Mouse (Mus musculus): Measurements from ENCODE around the gene Arfip1. TPM values are rescaled to one million over a fixed set of nuclear protein-coding genes. Genes with fewer than 3 reads are reported as not detected.

Gene Arfip1
- polyA plus RNA-seq, 1 experiment from 2014 or later = 49.3 TPM

DNA sequence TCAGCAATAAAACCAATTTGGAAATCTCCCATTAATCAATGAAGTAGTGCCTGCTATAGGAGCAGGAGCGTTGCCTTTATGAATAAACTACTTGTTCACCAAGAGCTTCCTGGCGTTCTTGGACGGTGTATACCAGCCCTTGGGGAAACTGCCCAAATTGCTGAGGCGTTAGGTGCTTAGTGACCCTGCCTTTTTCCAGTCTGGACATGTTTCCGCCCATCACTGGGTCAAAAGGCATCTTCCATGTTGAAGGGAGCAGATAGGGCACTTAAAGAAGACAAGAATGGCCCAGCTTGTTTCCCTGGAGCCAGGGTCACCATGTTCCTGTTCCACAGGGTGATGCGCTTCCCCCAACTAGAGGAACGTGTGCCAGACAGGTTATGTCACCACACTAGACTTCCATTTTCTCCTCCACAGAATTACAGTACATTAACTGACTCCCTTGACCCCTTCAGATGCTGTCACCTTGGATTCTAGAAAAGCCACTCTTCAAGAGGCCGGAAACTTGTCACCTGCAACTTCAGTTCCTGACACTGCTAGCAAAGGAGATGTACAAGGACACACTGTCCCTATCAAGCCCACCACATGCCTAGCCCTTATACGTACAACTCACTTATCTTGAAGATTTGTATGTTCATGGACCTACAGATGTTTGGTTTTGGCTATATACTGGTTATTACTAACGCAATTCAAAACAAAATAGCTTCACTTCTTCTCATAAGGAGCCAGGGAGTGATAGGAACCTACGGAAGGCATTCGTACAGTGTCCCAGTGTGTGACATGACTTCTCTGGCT, 107.2 kb downstream of the Arfip1 start:
- no peak overlapping the region for H3K27ac ChIP-seq (ENCODE audit: poor library complexity, severe bottlenecking)
- H3K4me3 ChIP-seq = no peak overlapping the region
- H3K9me3 ChIP-seq (replicated peaks) = no peaks in the 10 kb centered on the region
- peaks cover 26% of the 10 kb centered on the region; the same call in 1 of the 2 replicates for H3K4me1 ChIP-seq (replicated peaks)
- H3K9ac ChIP-seq = no peak overlapping the region
- H3K36me3 ChIP-seq = no peaks in the 10 kb centered on the region
- H3K4me2 ChIP-seq = no peak overlapping the region
- no peak for ATAC-seq (ENCODE audit: insufficient number of reproducible peaks, low FRiP score)
- WGBS = 77% methylated on average over 12 of the region's 12 CpGs
- peaks cover 79% of the 10 kb centered on the region for H3K27me3 ChIP-seq (replicated peaks)

DNA sequence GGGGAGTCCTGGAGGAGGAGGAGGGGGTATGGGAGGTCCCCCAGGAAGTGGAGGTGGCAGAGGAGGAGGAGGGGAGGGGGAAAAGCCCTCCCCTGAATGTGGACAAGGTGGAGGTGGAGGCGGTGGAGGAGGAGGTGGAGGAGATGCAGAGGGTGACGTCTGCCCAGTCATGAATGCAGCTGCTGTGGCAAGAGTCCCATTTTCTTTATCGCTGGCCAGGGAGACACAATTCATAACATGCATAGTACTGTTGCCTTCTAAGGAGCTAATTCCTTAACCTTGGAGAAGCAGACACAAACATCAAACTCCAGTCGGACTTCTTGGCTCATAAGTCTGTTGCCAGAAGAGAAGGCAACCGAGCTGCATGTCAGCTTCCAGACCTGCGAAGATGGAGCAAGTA, 108.0 kb downstream of the Arfip1 start:
- Histone ChIP-seq H3K27me3 (replicated peaks) (peaks cover 81% of the 10 kb centered on the region), H3K9ac (no peak overlapping the region), H3K9me3 (replicated peaks) (no peaks in the 10 kb centered on the region), H3K4me1 (replicated peaks) (peaks cover 20% of the 10 kb centered on the region; the same call in 1 of the 2 replicates), H3K4me2 (no peak overlapping the region), H3K4me3 (no peak overlapping the region), H3K27ac (ENCODE audit: poor library complexity, severe bottlenecking) (no peak overlapping the region), H3K36me3 (no peaks in the 10 kb centered on the region)
- 77% methylated on average over 6 of the region's 6 CpGs for WGBS
- no peak for ATAC-seq (ENCODE audit: insufficient number of reproducible peaks, low FRiP score)

DNA sequence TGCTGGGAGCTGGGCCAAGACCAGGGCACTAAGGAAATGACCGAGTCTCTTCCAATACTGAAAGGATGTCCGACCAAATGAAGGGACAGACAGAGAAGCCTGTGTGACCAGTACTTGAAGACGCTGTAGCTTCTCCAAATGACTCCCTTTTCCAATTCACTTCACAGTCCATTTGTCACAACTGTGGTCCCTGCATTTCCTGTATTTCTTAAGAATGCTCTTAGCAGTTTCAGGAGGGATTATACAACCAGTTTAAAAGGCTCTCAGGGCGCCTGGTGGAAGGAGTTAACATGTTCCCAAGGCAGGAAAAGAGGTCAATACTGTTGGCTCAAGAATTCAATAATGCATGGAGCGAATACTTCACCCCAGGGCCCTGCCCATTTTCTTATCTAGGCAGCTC, 109.5 kb downstream of the Arfip1 start:
- no peak for ATAC-seq (ENCODE audit: insufficient number of reproducible peaks, low FRiP score)
- Histone ChIP-seq H3K9ac (no peak overlapping the region), H3K27ac (ENCODE audit: poor library complexity, severe bottlenecking) (no peak overlapping the region), H3K9me3 (replicated peaks) (no peaks in the 10 kb centered on the region), H3K27me3 (replicated peaks) (peaks cover 80% of the 10 kb centered on the region), H3K4me1 (replicated peaks) (peaks cover 16% of the 10 kb centered on the region), H3K36me3 (no peaks in the 10 kb centered on the region), H3K4me3 (no peak overlapping the region), H3K4me2 (peak overlapping the region; percentile 30; the same call in 1 of the 2 replicates)
- 65% methylated on average over 5 of the region's 5 CpGs for WGBS

DNA sequence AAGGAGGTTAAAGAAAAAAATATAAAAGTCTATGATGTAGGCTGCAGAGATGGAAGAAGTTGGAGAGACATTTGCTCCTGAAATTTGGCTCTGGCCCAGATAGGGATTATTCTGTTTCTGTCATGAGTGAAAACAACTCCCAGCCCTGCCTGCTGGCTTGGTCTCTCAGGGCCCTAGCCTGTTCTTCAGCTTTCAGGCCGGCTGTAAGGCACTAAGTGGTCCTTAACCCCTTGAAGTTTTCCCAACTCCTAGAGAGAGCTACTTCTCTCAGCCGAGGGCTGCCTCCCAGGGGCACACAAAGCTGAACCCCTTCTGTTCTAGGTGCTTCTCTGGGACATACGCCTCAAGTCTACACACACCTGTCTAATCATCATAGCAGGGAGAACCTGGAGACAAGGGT, 109.9 kb downstream of the Arfip1 start:
- 44% methylated on average over 3 of the region's 3 CpGs for WGBS
- H3K27me3 ChIP-seq (replicated peaks) = peaks cover 80% of the 10 kb centered on the region
- peak overlapping the region; percentile 30; the same call in 1 of the 2 replicates for H3K4me2 ChIP-seq
- H3K4me3 ChIP-seq = no peak overlapping the region
- peaks cover 21% of the 10 kb centered on the region for H3K4me1 ChIP-seq (replicated peaks)
- H3K9me3 ChIP-seq (replicated peaks) = no peaks in the 10 kb centered on the region
- no peak overlapping the region for H3K9ac ChIP-seq
- ATAC-seq (ENCODE audit: insufficient number of reproducible peaks, low FRiP score) = no peak
- H3K27ac ChIP-seq (ENCODE audit: poor library complexity, severe bottlenecking) = peak overlapping the region; percentile 8; the same call in 1 of the 2 replicates
- H3K36me3 ChIP-seq = no peaks in the 10 kb centered on the region

DNA sequence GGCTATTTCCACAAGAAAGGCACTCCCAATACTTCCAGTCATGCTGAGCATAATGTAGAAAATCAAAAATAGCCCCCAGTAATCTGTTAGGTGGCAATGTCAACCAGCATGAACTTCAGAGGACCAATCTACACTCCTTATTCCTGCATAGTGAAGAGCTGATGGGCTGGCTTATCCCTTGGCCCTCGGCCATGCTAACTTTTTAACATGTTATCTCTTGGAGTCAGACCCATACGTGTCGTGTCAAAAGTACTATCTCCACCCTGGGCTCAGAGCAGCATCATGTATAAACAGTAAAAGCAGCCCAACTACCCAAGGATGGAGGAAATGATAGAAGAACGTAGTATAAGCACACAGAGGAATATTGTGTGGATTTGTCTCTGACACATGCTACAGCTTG, 111.3 kb downstream of the Arfip1 start:
- H3K4me1 ChIP-seq (replicated peaks) = peaks cover 24% of the 10 kb centered on the region
- peak; percentile 87 for ATAC-seq (ENCODE audit: insufficient number of reproducible peaks, low FRiP score)
- 46% methylated on average over 4 of the region's 4 CpGs for WGBS
- no peak overlapping the region for H3K4me2 ChIP-seq
- H3K9me3 ChIP-seq (replicated peaks) = no peaks in the 10 kb centered on the region
- H3K27ac ChIP-seq (ENCODE audit: poor library complexity, severe bottlenecking) = 0 out of 2 replicates have a peak overlapping the region, but pooled peaks have one; percentile 30
- peaks cover 69% of the 10 kb centered on the region for H3K27me3 ChIP-seq (replicated peaks)
- H3K9ac ChIP-seq = no peak overlapping the region
- no peaks in the 10 kb centered on the region for H3K36me3 ChIP-seq
- H3K4me3 ChIP-seq = no peak overlapping the region

DNA sequence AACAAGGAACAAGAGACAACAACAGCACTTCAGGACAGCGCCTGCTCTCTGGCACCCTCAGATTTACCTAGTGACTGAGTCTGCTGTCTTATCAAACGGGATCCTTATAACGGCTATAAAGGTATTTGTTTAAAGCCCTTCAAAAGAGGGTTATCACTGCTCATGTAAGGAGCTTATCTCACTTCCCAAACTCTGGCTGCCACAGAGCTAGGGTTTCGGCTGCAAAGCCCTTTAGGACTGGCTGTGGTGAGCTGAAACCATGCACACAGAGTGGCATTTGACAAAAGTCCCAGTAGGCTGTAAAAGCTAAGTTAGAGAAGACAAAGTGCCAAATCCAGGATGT, 114.3 kb downstream of the Arfip1 start:
- ATAC-seq (ENCODE audit: insufficient number of reproducible peaks, low FRiP score) = peak; percentile 17; the same call in 1 of the 2 replicates
- peak overlapping the region; percentile 34 for H3K4me2 ChIP-seq
- H3K4me1 ChIP-seq (replicated peaks) = peaks cover 19% of the 10 kb centered on the region
- H3K27me3 ChIP-seq (replicated peaks) = peaks cover 59% of the 10 kb centered on the region
- WGBS = 11% methylated on average over 4 of the region's 4 CpGs
- no peaks in the 10 kb centered on the region for H3K36me3 ChIP-seq
- no peak overlapping the region; the same call in 1 of the 2 replicates for H3K27ac ChIP-seq (ENCODE audit: poor library complexity, severe bottlenecking)
- no peaks in the 10 kb centered on the region for H3K9me3 ChIP-seq (replicated peaks)
- no peak overlapping the region for H3K4me3 ChIP-seq
- H3K9ac ChIP-seq = no peak overlapping the region

DNA sequence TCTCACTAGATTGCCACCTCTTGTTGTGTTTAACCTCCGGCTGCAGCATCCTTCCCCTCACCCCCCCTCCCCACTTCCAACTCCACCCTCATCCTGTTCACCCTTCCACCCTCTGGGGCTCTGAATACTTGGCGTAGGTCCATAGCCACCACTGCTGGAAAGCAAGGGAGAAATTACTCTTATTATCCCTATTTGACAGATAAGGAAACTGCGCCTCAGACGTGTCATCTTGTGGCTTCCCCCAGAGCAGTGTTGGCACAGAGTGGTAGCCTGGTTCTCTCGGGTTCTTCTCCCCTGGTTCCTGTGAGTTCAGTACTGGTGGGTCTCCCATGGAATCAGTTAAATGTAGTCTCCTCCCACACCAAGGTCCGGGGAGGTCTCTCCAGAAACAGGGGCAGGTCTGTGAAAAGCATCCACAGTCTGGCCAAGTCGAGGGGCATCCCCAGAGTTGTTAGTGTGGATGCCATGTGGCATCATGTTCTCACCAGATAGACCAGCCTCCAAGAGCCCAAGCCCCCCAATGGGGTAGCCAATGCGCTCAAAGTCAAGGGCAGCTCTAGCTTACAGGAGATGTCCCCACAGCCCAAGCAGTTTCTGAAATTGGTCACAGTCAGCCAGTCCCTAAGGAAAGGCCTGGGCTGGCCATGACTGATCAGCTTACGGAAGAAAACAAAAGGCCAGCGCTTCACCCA, 114.9 kb downstream of the Arfip1 start:
- Histone ChIP-seq H3K4me1 (replicated peaks) (peaks cover 19% of the 10 kb centered on the region), H3K27ac (ENCODE audit: poor library complexity, severe bottlenecking) (no peak overlapping the region; the same call in 1 of the 2 replicates), H3K27me3 (replicated peaks) (peaks cover 55% of the 10 kb centered on the region), H3K36me3 (no peaks in the 10 kb centered on the region), H3K4me3 (no peak overlapping the region), H3K9ac (no peak overlapping the region), H3K4me2 (peak overlapping the region; percentile 34), H3K9me3 (replicated peaks) (no peaks in the 10 kb centered on the region)
- WGBS = 48% methylated on average over 10 of the region's 10 CpGs
- ATAC-seq (ENCODE audit: insufficient number of reproducible peaks, low FRiP score) = no peak

DNA sequence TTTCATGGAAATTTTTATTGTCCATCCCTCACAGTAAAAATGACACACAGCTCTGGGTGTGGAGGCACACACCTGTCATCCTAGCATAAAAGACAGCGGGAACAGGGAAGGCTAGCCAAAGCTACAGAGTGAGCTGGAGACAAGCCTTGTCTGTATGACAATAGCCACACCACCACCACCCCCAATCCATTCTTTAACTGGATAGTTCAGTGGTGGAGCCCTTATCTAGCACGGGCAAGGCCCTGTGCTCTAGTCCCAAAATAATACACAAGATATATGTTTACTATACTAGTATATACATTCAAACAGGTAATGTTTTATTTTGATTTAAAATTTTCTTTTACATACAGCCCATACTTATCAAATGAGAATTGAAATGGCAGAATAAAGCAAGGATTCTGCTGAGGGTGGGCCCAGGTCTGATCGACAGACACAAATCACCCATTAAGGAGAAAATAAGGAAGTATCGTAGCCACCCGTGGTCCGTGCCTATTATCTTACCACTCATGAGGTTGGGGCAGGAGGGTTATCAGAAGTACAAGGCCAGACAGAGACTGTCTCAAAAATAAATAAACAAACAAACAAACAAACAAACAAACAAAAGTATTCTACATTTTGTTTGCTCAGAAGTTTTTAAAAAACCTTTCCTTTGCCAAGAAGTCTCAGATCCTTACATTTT, 116.5 kb downstream of the Arfip1 start:
- Histone ChIP-seq H3K36me3 (no peaks in the 10 kb centered on the region), H3K27me3 (replicated peaks) (peaks cover 47% of the 10 kb centered on the region), H3K9ac (no peak overlapping the region), H3K27ac (ENCODE audit: poor library complexity, severe bottlenecking) (no peak overlapping the region), H3K9me3 (replicated peaks) (no peaks in the 10 kb centered on the region), H3K4me2 (no peak overlapping the region), H3K4me1 (replicated peaks) (peaks cover 28% of the 10 kb centered on the region), H3K4me3 (no peak overlapping the region)
- ATAC-seq (ENCODE audit: insufficient number of reproducible peaks, low FRiP score) = peak; percentile 52; the same call in 1 of the 2 replicates
- WGBS = 45% methylated on average over 6 of the region's 6 CpGs

DNA sequence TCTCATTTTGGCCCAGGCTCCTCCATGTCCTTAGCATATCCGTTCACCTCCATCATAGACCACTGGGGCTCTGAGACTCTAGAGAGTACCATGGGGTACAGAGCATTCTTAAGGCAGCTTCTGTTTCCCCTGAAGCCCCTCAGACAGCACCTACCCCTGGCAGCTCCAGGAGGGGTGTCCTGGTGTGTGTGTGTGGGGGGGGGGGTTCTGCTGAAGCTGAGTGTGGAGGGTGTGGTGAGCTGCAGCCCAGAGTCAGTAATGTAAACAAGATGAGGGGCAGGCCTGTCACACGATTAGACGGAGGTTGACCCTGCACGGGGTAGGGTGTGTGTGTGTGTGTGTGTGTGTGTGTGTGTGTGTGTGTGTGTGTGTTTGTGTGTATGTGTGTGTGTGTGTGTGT, 120.7 kb downstream of the Arfip1 start:
- Histone ChIP-seq H3K9ac (no peak overlapping the region), H3K9me3 (replicated peaks) (no peaks in the 10 kb centered on the region), H3K27ac (ENCODE audit: poor library complexity, severe bottlenecking) (peak overlapping the region; percentile 43), H3K4me2 (0 out of 2 replicates have a peak overlapping the region, but pooled peaks have one; percentile 38), H3K4me1 (replicated peaks) (peaks cover 21% of the 10 kb centered on the region), H3K36me3 (no peaks in the 10 kb centered on the region), H3K4me3 (no peak overlapping the region), H3K27me3 (replicated peaks) (peaks cover 40% of the 10 kb centered on the region)
- ATAC-seq (ENCODE audit: insufficient number of reproducible peaks, low FRiP score) = peak; percentile 79
- 19% methylated on average over 4 of the region's 4 CpGs for WGBS

DNA sequence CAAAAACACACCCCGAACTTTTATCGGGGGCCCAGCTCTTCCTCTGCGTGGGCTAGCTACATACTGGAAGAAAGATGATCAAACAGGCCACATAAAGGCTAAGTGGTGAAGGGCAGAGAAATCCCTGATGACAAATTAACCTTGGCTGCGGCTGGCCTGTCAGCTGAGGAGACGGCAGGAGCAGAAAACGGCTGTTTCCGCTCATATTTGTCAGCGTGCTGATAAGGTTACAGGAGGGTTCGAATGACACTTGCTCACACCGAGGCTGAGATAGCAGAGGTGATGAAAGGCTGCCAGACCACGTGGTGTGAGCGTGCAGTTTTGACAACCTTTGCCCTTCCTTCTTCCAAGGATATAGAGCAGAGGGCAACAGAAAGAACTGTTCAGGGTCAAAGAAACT, 121.5 kb downstream of the Arfip1 start:
- H3K9me3 ChIP-seq (replicated peaks) = no peaks in the 10 kb centered on the region
- peaks cover 24% of the 10 kb centered on the region for H3K4me1 ChIP-seq (replicated peaks)
- ATAC-seq (ENCODE audit: insufficient number of reproducible peaks, low FRiP score) = peak; percentile 89
- WGBS = under 1% methylated on average over 12 of the region's 12 CpGs
- H3K9ac ChIP-seq = 0 out of 2 replicates have a peak overlapping the region, but pooled peaks have one; percentile 9
- H3K4me3 ChIP-seq = no peak overlapping the region
- no peaks in the 10 kb centered on the region for H3K36me3 ChIP-seq
- peak overlapping the region; percentile 43 for H3K27ac ChIP-seq (ENCODE audit: poor library complexity, severe bottlenecking)
- peak overlapping the region; percentile 38 for H3K4me2 ChIP-seq
- peaks cover 40% of the 10 kb centered on the region for H3K27me3 ChIP-seq (replicated peaks)

DNA sequence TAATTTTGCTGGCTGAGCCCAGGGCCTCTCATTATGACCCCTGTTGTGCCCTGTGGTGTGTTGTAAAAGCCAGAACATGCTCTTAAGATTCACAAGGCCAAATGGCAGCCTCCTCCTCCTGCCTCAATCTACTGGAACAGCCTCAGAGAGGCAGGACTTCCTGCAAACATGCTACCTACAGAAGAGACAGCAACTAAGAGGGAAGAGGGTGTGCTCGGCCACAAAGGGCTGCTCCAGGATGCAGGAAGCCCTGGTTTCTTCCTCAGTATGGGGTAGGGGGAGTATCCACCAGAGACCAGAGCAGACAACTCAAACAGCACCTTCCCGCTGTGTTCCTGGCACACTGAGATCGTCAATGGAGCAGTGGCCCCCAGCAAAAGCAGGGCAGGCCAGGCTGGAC, 121.9 kb downstream of the Arfip1 start:
- 17% methylated on average over 3 of the region's 3 CpGs for WGBS
- Histone ChIP-seq H3K4me2 (peak overlapping the region; percentile 38), H3K27ac (ENCODE audit: poor library complexity, severe bottlenecking) (peak overlapping the region; percentile 27), H3K27me3 (replicated peaks) (peaks cover 40% of the 10 kb centered on the region), H3K36me3 (no peaks in the 10 kb centered on the region), H3K9ac (0 out of 2 replicates have a peak overlapping the region, but pooled peaks have one; percentile 9), H3K4me3 (no peak overlapping the region), H3K4me1 (replicated peaks) (peaks cover 28% of the 10 kb centered on the region), H3K9me3 (replicated peaks) (no peaks in the 10 kb centered on the region)
- peak; percentile 34 for ATAC-seq (ENCODE audit: insufficient number of reproducible peaks, low FRiP score)

All from heart, embryonic 12.5 days (tissue).